Comparison of ENCODE assay signal across 8 mouse cellular contexts in the genomic region with DNA sequence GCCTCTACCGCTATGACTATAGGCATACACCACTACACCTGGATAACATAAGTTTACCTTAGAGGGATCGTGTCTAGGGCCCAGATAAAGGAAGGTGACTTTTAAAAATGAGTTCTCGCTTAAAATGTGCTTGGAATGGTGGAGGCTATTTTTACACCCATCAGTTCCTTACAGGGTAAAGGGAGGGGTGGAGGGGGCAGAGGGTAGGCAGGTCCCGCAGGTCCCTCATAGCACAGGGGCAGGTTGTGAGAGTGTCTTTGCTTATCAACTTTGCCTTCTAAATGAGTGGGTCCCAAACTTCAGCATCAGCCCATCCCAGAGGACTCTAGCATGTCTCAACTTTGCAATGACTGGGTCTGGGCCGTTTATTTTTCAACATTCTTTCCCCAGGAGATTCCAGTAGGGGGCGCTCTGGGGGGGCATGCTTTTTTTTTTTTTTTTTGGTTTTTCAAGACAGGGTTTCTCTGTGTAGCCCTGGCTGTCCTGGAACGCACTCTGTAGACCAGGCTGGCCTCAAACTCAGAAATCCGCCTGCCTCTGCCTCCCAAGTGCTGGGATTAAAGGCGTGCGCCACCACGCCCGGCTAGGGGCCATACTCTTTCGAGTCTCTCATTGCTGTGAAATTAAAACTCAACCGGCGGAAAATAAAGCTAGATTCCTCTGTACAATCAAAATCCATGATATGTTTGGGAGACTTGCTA. TPM values are rescaled to one million over a fixed set of nuclear protein-coding genes. Genes with fewer than 3 reads are reported as not detected.
DNase-seq lines count a peak whose midpoint lies in the region; ATAC-seq lines count a peak whose summit lies in the region.

No protein-coding gene starts in this region.

- no peaks in the 10 kb centered on the region for H3K36me3 ChIP-seq in embryonic facial prominence, embryonic 11.5 days (replicated peaks; ENCODE audit: control insufficient read depth, insufficient read depth, low read depth, low read length)
- no peaks in the 10 kb centered on the region for H3K36me3 ChIP-seq in midbrain, embryonic 13.5 days

- no peak overlapping the region for H3K9ac ChIP-seq in embryonic facial prominence, embryonic 11.5 days (replicated peaks; ENCODE audit: low read length)
- peak overlapping the region; percentile 93 for H3K9ac ChIP-seq in midbrain, embryonic 13.5 days (replicated peaks)

- WGBS in embryonic facial prominence, embryonic 11.5 days = 57% methylated on average over 14 of the region's 15 CpGs
- WGBS in midbrain, embryonic 13.5 days = 55% methylated on average over 15 of the region's 15 CpGs

- peak; percentile 20 for DNase-seq in right cerebral cortex, postnatal 4 days
- no peak for DNase-seq in right cerebral cortex, postnatal 10 days (ENCODE audit: low spot score in 2 of 2)
- DNase-seq in embryonic facial prominence, embryonic 11.5 days (ENCODE audit: low spot score) = no peak
- peak; percentile 77 for DNase-seq in induced T-regulatory cell, adult 2 months (ENCODE audit: low read depth)
- DNase-seq in gastrocnemius, postnatal 25 days = no peak
- no peak for DNase-seq in layer of hippocampus, adult 8-10 months (ENCODE audit: low spot score in 2 of 2)
- no peak for DNase-seq in adrenal gland, adult 18-20 months (ENCODE audit: low spot score in 2 of 2)

- no peaks in the 10 kb centered on the region for H3K9me3 ChIP-seq in embryonic facial prominence, embryonic 11.5 days (replicated peaks; ENCODE audit: control insufficient read depth, low read length)
- no peaks in the 10 kb centered on the region for H3K9me3 ChIP-seq in midbrain, embryonic 13.5 days

- peak overlapping the region; percentile 96 for H3K4me3 ChIP-seq in embryonic facial prominence, embryonic 11.5 days (ENCODE audit: low read depth, low read length)
- H3K4me3 ChIP-seq in midbrain, embryonic 13.5 days (replicated peaks) = peak overlapping the region; percentile 98

- no peaks in the 10 kb centered on the region for H3K27me3 ChIP-seq in embryonic facial prominence, embryonic 11.5 days (ENCODE audit: control insufficient read depth, insufficient read depth, low read length)
- peaks cover 5% of the 10 kb centered on the region; the same call in 1 of the 2 replicates for H3K27me3 ChIP-seq in midbrain, embryonic 13.5 days

- H3K4me2 ChIP-seq in embryonic facial prominence, embryonic 11.5 days (ENCODE audit: low read depth, low read length) = peak overlapping the region; percentile 97
- peak overlapping the region; percentile 95 for H3K4me2 ChIP-seq in midbrain, embryonic 13.5 days (replicated peaks)

- no peaks in the 10 kb centered on the region; the same call in 1 of the 2 replicates for H3K4me1 ChIP-seq in embryonic facial prominence, embryonic 11.5 days (ENCODE audit: control insufficient read depth, insufficient read depth, low read length)
- H3K4me1 ChIP-seq in midbrain, embryonic 13.5 days (replicated peaks) = peaks cover 19% of the 10 kb centered on the region

- H3K27ac ChIP-seq in embryonic facial prominence, embryonic 11.5 days (replicated peaks; ENCODE audit: low read depth, low read length) = no peak overlapping the region
- H3K27ac ChIP-seq in midbrain, embryonic 13.5 days = peak overlapping the region; percentile 79; the same call in 1 of the 2 replicates

- no peak for ATAC-seq in embryonic facial prominence, embryonic 11.5 days (replicated peaks; ENCODE audit: insufficient number of reproducible peaks, low FRiP score, low TSS enrichment, low read depth)
- no peak; the same call in 1 of the 2 replicates for ATAC-seq in midbrain, embryonic 13.5 days

RNA-seq across cellular contexts. Expression of a gene that starts 0.6 kb away (rescaled TPM):
- polyA plus RNA-seq in embryonic facial prominence, embryonic 11.5 days (2014; fragmentation: Nextera tagmentation; extraction: Ambion mirVana) = 6.9 and 7.4 TPM in 2 replicates
- 17.7 and 18.3 TPM in 2 replicates for polyA plus RNA-seq in midbrain, embryonic 13.5 days (2015; fragmentation: Nextera tagmentation; extraction: Ambion mirVana)
- 10 to 100 TPM; 51.9 to 56.2 TPM for total RNA-seq in gastrocnemius, postnatal 25 days (2021)
- total RNA-seq in layer of hippocampus, adult 8-10 months (2022) = 100 to 1,000 TPM; 135 to 153 (median 142) TPM
- 10 to 100 TPM; 52.1 to 54.2 TPM for total RNA-seq in adrenal gland, adult 18-20 months (2021)

Comparison
In these comparisons a context has a peak if more than half of its experiments do, and no peak if none do; other contexts are left out.
1. DNase-seq: peak in right cerebral cortex, postnatal 4 days (single experiment) and induced T-regulatory cell, adult 2 months (single experiment); none in right cerebral cortex, postnatal 10 days (0 of 2), embryonic facial prominence, embryonic 11.5 days (single experiment), gastrocnemius, postnatal 25 days (single experiment), layer of hippocampus, adult 8-10 months (0 of 2) and adrenal gland, adult 18-20 months (0 of 2).